Mouse (Mus musculus) forebrain, embryonic 10.5 days (tissue): ENCODE results near the gene Kcnq1. TPM values are rescaled to one million over a fixed set of nuclear protein-coding genes. Genes with fewer than 3 reads are reported as not detected.
A peak's percentile ranks its signal among the peaks of the same experiment; 100 is the strongest.

Experiments used
- DNase-seq: peaks from one replicate; pipeline ENCODE4 v3.0.0-alpha.2; 2017; ENCODE audit warnings: low spot score; ENCODE audit errors: extremely low spot score
- H3K27ac ChIP-seq: fragments of 300-500 bp; sonication (generic); 2 replicates; pipeline ENCODE4 v1.5.1; 2016; ENCODE audit warnings: mild to moderate bottlenecking
- H3K27me3 ChIP-seq: fragments of 300-500 bp; sonication (generic); 2 replicates; pipeline ENCODE4 v1.6.1; 2016; ENCODE audit warnings: mild to moderate bottlenecking; ENCODE audit not compliant: poor library complexity, severe bottlenecking
- H3K36me3 ChIP-seq: fragments of 300-500 bp; sonication (generic); replicated peaks from 2 replicates; pipeline ENCODE4 v1.6.1; 2016; ENCODE audit warnings: mild to moderate bottlenecking, moderate library complexity
- H3K4me1 ChIP-seq: fragments of 300-500 bp; sonication (generic); 2 replicates; pipeline ENCODE4 v1.6.1; 2016
- H3K4me3 ChIP-seq: fragments of 300-500 bp; sonication (generic); 2 replicates; pipeline ENCODE4 v1.5.1; 2016; ENCODE audit warnings: mild to moderate bottlenecking, moderate library complexity
- H3K9me3 ChIP-seq: fragments of 300-500 bp; sonication (generic); 2 replicates; pipeline ENCODE4 v1.6.1; 2016; ENCODE audit warnings: mild to moderate bottlenecking, moderate library complexity
- WGBS: fragments of 180-500 bp; shearing (Covaris S2); methylation state at CpG from one replicate; pipeline ENCODE4 v1.1.7; 2016; 5-methylcytosine and 5-hydroxymethylcytosine counted together
- polyA plus RNA-seq: library from polyadenylated mRNA; unstranded; fragments of >200 nt; fragmentation: Nextera tagmentation; extraction: Ambion mirVana; gene quantifications from 2 replicates; pipeline ENCODE4 v1.2.1, GENCODE M21; 2016

Gene Kcnq1
- 0.92 and 1.3 TPM in 2 replicates for polyA plus RNA-seq

DNA sequence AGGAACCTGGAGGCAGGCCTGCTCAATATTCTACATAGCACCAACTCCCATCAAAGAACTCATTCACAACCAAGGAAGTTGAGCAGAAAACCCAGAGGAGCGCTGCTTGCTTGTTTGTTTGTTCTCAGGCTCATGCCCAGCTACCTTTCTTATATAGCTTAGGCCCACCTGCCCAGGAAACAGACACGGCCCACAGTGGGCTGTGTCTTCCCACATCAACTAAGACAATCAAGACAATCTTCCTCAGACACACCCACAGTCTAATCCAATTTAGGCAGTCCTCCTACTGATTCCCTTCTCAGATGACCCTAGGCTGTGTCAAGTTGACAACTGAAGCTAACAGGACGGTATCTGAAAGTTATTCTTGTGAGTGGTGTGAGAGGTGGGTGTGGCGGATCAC lies at the start of gene Kcnq1:
Gene Kcnq1, plus strand, starts transcription at position 301 of the 400 bp plus-strand sequence.
- H3K9me3 ChIP-seq: no peaks in the 10 kb centered on the region
- peaks cover 26% of the 10 kb centered on the region for H3K4me1 ChIP-seq
- peaks cover 71% of the 10 kb centered on the region for H3K27me3 ChIP-seq
- no peak for DNase-seq
- H3K27ac ChIP-seq: no peak within 1 kb of the TSS
- no peaks in the 10 kb centered on the region for H3K36me3 ChIP-seq
- 62% methylated on average over 4 of the region's 4 CpGs for WGBS
- H3K4me3 ChIP-seq: peak within 1 kb of the TSS; percentile 47

DNA sequence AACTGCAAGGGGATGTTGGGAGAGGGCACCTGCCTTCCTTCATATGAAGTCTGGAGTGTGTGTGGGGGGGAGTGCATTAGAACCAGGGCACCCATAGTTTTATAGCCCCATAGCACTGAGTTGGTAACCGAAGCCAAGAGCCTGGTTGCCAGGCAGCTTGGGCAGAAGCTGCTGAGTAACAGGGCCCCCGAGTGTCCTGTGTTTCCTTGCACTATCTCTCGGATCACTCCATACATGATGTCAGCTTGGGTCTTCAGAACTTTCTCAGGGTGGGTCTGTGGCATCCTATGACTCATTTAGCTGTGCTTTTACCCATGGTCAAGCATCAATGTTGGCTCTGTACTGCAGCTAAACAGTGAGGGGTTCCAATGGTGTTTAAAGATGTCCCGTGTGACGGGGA lies 49.1 kb upstream of the Kcnq1 start:
- no peak for DNase-seq
- no peaks in the 10 kb centered on the region for H3K27me3 ChIP-seq
- no peak overlapping the region for H3K27ac ChIP-seq
- WGBS: 92% methylated on average over 5 of the region's 5 CpGs
- peaks cover 56% of the 10 kb centered on the region for H3K4me1 ChIP-seq
- H3K4me3 ChIP-seq: no peak overlapping the region
- peaks cover 70% of the 10 kb centered on the region for H3K36me3 ChIP-seq
- H3K9me3 ChIP-seq: no peaks in the 10 kb centered on the region

DNA sequence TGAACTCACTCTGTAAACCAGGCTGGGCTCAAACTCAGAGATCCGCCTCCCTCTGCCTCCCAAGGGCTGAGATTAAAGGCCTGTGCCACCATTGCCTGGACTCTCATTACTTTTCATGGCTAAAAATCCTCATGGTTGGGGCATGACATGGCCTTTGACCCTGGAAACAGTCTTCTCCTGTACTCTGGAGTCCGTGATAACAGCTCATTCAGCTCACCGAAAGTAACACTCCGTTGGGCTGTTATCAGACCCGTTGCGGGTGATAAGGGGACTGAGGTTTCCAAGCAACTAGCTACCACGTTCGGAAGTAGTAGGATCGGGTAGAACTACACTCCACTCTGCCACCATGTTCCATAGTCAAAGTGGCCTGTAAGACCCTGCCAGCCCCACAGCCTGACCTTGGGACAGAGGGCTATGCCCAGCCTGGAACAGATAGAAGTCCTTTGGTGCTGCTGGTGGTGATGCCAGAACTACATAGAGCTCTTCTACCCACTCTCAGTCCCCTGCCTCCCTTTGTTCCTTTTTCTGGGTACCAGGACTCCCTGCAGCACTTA lies 48.4 kb upstream of the Kcnq1 start:
- H3K27ac ChIP-seq: peak overlapping the region; percentile 16; the same call in 1 of the 2 replicates
- peaks cover 51% of the 10 kb centered on the region for H3K4me1 ChIP-seq
- H3K27me3 ChIP-seq: no peaks in the 10 kb centered on the region
- no peaks in the 10 kb centered on the region for H3K9me3 ChIP-seq
- peaks cover 78% of the 10 kb centered on the region for H3K36me3 ChIP-seq
- no peak for DNase-seq
- no peak overlapping the region for H3K4me3 ChIP-seq
- WGBS: 89% methylated on average over 9 of the region's 9 CpGs

- no peak for DNase-seq
- Histone ChIP-seq H3K27me3 (no peaks in the 10 kb centered on the region), H3K4me1 (peaks cover 51% of the 10 kb centered on the region), H3K9me3 (no peaks in the 10 kb centered on the region), H3K4me3 (no peak overlapping the region), H3K36me3 (peaks cover 83% of the 10 kb centered on the region), H3K27ac (peak overlapping the region; percentile 51; the same call in 1 of the 2 replicates)
- WGBS: 79% methylated on average over 5 of the region's 5 CpGs
Observed at GRCm38 (mm10) chr7:143058221-143058697, 47.9 kb upstream of the Kcnq1 start.

GRCm38 (mm10) chr7:143059202-143059870 lies 46.8 kb upstream of the Kcnq1 start:
- WGBS: 82% methylated on average over 5 of the region's 5 CpGs
- peaks cover 94% of the 10 kb centered on the region for H3K36me3 ChIP-seq

GRCm38 (mm10) chr7:143062704-143063103 lies 43.5 kb upstream of the Kcnq1 start:
- Histone ChIP-seq H3K4me1 (peaks cover 12% of the 10 kb centered on the region), H3K4me3 (no peak overlapping the region), H3K9me3 (no peaks in the 10 kb centered on the region), H3K27me3 (no peaks in the 10 kb centered on the region), H3K27ac (no peak overlapping the region), H3K36me3 (peaks cover 98% of the 10 kb centered on the region)
- DNase-seq: no peak
- 81% methylated on average over 2 of the region's 2 CpGs for WGBS

More at GRCm38 (mm10) chr7:143059202-143059870, 46.8 kb upstream of the Kcnq1 start:
- DNase-seq: no peak
- Histone ChIP-seq H3K4me1 (peaks cover 40% of the 10 kb centered on the region), H3K27ac (peak overlapping the region; percentile 51; the same call in 1 of the 2 replicates), H3K4me3 (no peak overlapping the region), H3K9me3 (no peaks in the 10 kb centered on the region), H3K27me3 (no peaks in the 10 kb centered on the region)

- H3K9me3 ChIP-seq: no peaks in the 10 kb centered on the region
- H3K36me3 ChIP-seq: peaks cover 92% of the 10 kb centered on the region
- H3K4me3 ChIP-seq: no peak overlapping the region
- no peak overlapping the region for H3K27ac ChIP-seq
- H3K4me1 ChIP-seq: peaks cover 16% of the 10 kb centered on the region
- no peaks in the 10 kb centered on the region for H3K27me3 ChIP-seq
- 68% methylated on average over 6 of the region's 6 CpGs for WGBS
- DNase-seq: no peak
Observed at GRCm38 (mm10) chr7:143064226-143064625, 41.9 kb upstream of the Kcnq1 start.

- WGBS: 93% methylated on average over 2 of the region's 2 CpGs
- H3K4me1 ChIP-seq: peaks cover 23% of the 10 kb centered on the region
Observed at GRCm38 (mm10) chr7:143065692-143066091, 40.5 kb upstream of the Kcnq1 start.

DNA sequence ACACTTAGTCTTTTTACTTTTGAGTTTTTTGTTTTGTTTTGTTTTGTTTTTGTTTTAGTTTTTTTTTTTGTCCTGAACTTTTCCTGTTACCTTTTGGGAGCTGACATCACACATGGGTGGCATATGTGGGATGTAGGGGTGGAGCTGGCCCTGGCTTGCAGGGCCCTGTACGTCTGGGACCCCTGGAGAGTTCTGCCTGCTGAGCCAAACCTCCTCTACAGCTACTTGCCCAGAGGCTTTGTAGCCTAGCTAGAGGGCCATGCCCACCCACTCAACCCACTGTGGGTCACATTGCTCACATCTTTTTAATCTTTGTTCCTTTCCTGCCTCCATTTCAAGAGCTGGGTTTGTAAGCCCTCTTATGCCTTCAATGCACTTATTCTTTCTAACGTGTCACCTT lies 38.7 kb upstream of the Kcnq1 start:
- Histone ChIP-seq H3K36me3 (peaks cover 77% of the 10 kb centered on the region), H3K4me1 (peaks cover 32% of the 10 kb centered on the region), H3K9me3 (no peaks in the 10 kb centered on the region), H3K27ac (no peak overlapping the region), H3K4me3 (no peak overlapping the region), H3K27me3 (no peaks in the 10 kb centered on the region)
- WGBS: 84% methylated on average over 2 of the region's 2 CpGs
- DNase-seq: no peak

More at GRCm38 (mm10) chr7:143065692-143066091, 40.5 kb upstream of the Kcnq1 start:
- Histone ChIP-seq H3K27me3 (no peaks in the 10 kb centered on the region), H3K36me3 (peaks cover 86% of the 10 kb centered on the region), H3K4me3 (no peak overlapping the region), H3K27ac (no peak overlapping the region), H3K9me3 (no peaks in the 10 kb centered on the region)
- no peak for DNase-seq

DNA sequence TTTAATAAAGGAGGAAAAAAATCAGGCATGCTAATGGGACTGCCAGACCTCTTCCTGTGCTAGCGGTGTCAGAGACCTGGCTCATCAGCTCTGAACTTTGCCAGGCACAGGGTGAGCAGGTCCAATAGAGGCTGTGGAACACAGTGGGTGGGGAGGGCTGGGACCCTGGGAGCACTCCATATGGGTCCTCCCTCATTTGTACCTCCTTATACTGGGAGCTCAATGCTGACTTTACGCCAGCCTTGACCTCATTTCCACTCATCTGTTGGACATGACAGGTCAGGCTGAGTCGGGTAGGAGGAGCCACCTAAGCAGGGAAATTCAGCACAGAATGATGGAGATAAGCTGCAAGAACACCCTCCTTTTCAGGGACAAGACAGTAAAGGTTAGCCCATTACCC lies 38.3 kb upstream of the Kcnq1 start:
- H3K27me3 ChIP-seq: no peaks in the 10 kb centered on the region
- WGBS: 88% methylated on average over 3 of the region's 3 CpGs
- no peaks in the 10 kb centered on the region for H3K9me3 ChIP-seq
- DNase-seq: no peak
- H3K4me3 ChIP-seq: peak overlapping the region; percentile 72
- peaks cover 32% of the 10 kb centered on the region for H3K4me1 ChIP-seq
- peak overlapping the region; percentile 91 for H3K27ac ChIP-seq
- peaks cover 72% of the 10 kb centered on the region for H3K36me3 ChIP-seq

DNA sequence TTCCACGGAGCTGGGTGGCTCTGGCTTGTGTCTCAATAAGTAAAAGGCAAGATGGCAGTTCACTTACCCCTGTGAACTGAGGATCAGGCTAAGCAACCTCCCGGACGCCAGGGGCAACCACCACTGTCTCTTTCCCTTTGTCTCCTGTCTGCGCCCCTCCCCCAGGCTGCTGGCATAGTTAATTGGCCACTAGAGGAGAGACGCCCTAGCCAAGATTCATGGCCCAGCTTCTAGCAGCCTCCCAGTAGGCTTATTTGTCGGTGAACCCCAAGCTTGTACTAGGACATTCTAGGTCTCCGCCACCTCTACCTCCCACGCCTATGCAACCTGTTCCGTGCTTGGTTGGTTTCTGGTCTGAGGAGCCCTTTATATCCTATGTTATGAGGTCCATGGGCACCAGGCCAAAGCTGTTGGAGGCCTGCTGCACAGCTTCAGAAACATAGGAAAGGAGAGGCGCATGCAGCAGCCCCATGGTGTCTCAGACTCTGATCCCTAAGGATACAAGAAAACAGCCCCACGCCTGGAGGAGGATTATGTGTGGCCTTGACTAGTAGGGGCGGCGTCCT lies 37.8 kb upstream of the Kcnq1 start:
- 47% methylated on average over 13 of the region's 13 CpGs for WGBS
- no peaks in the 10 kb centered on the region for H3K27me3 ChIP-seq
- DNase-seq: peak; percentile 28
- H3K27ac ChIP-seq: peak overlapping the region; percentile 91
- H3K9me3 ChIP-seq: no peaks in the 10 kb centered on the region
- H3K4me3 ChIP-seq: peak overlapping the region; percentile 72
- H3K36me3 ChIP-seq: peaks cover 67% of the 10 kb centered on the region
- H3K4me1 ChIP-seq: peaks cover 32% of the 10 kb centered on the region

DNA sequence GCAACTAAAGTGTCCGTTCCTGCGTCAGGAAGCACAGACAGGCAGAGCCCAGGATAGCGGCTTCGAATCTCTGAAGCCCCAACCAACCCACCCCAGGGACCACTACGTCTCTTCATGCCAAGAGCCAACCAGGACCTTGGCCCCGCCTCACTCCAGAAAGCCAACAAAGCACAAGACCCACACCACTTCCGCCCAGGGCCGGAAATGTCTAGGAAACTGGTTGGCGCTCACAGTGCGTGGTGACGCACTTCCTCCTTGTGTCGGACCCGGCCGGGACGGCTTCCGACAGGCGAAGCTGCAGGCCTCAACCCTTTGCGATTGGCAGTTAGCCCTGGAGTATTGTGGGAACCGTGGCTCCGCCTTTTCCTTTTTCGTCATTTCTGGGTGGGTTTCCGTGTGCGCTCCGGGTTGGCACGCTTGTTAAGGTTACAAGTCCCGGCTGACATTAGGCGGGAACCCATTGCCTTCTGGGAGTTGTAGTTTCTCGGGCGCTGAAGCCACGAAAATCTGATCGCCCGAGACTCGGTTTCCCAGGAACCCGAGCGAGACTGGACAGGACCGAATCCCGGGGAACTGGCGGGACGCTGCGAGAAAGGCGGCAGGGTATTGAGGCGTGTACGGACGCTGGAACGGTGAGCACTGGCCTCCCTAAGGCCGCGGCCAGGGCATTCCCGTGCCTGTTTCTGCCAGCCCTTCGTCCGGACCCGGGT lies 37.1 kb upstream of the Kcnq1 start, which contains the start of gene Tssc4:
Gene Tssc4, plus strand, starts transcription at position 368 of the 710 bp plus-strand sequence.
- Histone ChIP-seq H3K4me3 (peak within 1 kb of the TSS; percentile 72), H3K9me3 (no peaks in the 10 kb centered on the region), H3K4me1 (peaks cover 32% of the 10 kb centered on the region), H3K36me3 (peaks cover 61% of the 10 kb centered on the region), H3K27ac (peak within 1 kb of the TSS; percentile 91), H3K27me3 (no peaks in the 10 kb centered on the region)
- WGBS: under 1% methylated on average over 51 of the region's 51 CpGs
- DNase-seq: peak; percentile 99
